Mouse (Mus musculus) cortical plate, adult 2 months (tissue): ENCODE data around the gene Cntn5.

ENCODE experiments used
- CTCF ChIP-seq: fragments of 200-500 bp; IDR thresholded peaks from 2 replicates; pipeline ENCODE4 v1.5.1; 2011; ENCODE audit warnings: mild to moderate bottlenecking, control low read depth, low read length; ENCODE audit not compliant: insufficient read depth; ENCODE audit errors: extremely low read depth
- POLR2A ChIP-seq: fragments of 200-500 bp; IDR thresholded peaks from 2 replicates; pipeline ENCODE4 v1.6.1; 2011; ENCODE audit warnings: mild to moderate bottlenecking, low read length, control low read depth; ENCODE audit not compliant: insufficient read depth; ENCODE audit errors: extremely low read depth

GRCm38 (mm10) chr9:10368971-10369370 lies 535.6 kb downstream of the Cntn5 start:
- TF ChIP-seq CTCF (no peak), POLR2A (no peak)
